Mouse (Mus musculus): ENCODE data around the gene Gldc.

The Gldc gene

GRCm38 (mm10) chr19:30109122-30109521 is 66.1 kb downstream of the Gldc start:
- ATAC-seq (ENCODE audit: insufficient number of reproducible peaks, low FRiP score, low TSS enrichment) = no peak

GRCm38 (mm10) chr19:30108616-30109015 is 66.6 kb downstream of the Gldc start:
- no peak for ATAC-seq (ENCODE audit: insufficient number of reproducible peaks, low FRiP score, low TSS enrichment)

- no peak for ATAC-seq (ENCODE audit: insufficient number of reproducible peaks, low FRiP score, low TSS enrichment)
Measured at GRCm38 (mm10) chr19:30107221-30107845, 67.9 kb downstream of the Gldc start.

- no peak for ATAC-seq (ENCODE audit: insufficient number of reproducible peaks, low FRiP score, low TSS enrichment)
Measured at GRCm38 (mm10) chr19:30105045-30105842, 70.0 kb downstream of the Gldc start.

GRCm38 (mm10) chr19:30102620-30103019 is 72.6 kb downstream of the Gldc start:
- ATAC-seq (ENCODE audit: insufficient number of reproducible peaks, low FRiP score, low TSS enrichment) = no peak

GRCm38 (mm10) chr19:30100571-30100970 is 74.7 kb downstream of the Gldc start:
- ATAC-seq (ENCODE audit: insufficient number of reproducible peaks, low FRiP score, low TSS enrichment) = no peak

- ATAC-seq (ENCODE audit: insufficient number of reproducible peaks, low FRiP score, low TSS enrichment) = no peak
Measured at GRCm38 (mm10) chr19:30097039-30097438, 78.2 kb downstream of the Gldc start.

- ATAC-seq (ENCODE audit: insufficient number of reproducible peaks, low FRiP score, low TSS enrichment) = no peak
Measured at GRCm38 (mm10) chr19:30096186-30096585, 79.0 kb downstream of the Gldc start.

GRCm38 (mm10) chr19:30091644-30092295 is 83.5 kb downstream of the Gldc start:
- ATAC-seq (ENCODE audit: insufficient number of reproducible peaks, low FRiP score, low TSS enrichment) = no peak

- no peak for ATAC-seq (ENCODE audit: insufficient number of reproducible peaks, low FRiP score, low TSS enrichment)
Measured at GRCm38 (mm10) chr19:30090163-30090562, 85.1 kb downstream of the Gldc start.

GRCm38 (mm10) chr19:30065797-30066196 is 109.4 kb downstream of the Gldc start:
- no peak for ATAC-seq (ENCODE audit: insufficient number of reproducible peaks, low FRiP score, low TSS enrichment)

- no peak for ATAC-seq (ENCODE audit: insufficient number of reproducible peaks, low FRiP score, low TSS enrichment)
Measured at GRCm38 (mm10) chr19:30054218-30054617, 121.0 kb downstream of the Gldc start.

GRCm38 (mm10) chr19:30051479-30051878 is 123.8 kb downstream of the Gldc start:
- ATAC-seq (ENCODE audit: insufficient number of reproducible peaks, low FRiP score, low TSS enrichment) = no peak

GRCm38 (mm10) chr19:30050584-30050983 is 124.6 kb downstream of the Gldc start:
- no peak for ATAC-seq (ENCODE audit: insufficient number of reproducible peaks, low FRiP score, low TSS enrichment)
